Mouse (Mus musculus) testis, adult 2 months (tissue): ENCODE data around the gene Mcpt2.

ENCODE experiments used
- CTCF ChIP-seq: fragments of 200-500 bp; IDR thresholded peaks from 2 replicates; pipeline ENCODE4 v1.5.1; 2012; ENCODE audit warnings: low read depth, mild to moderate bottlenecking, inconsistent platforms, low read length, moderate library complexity; ENCODE audit not compliant: control insufficient read depth, insufficient read depth, insufficient replicate concordance
- POLR2A ChIP-seq: fragments of 200-500 bp; IDR thresholded peaks from 2 replicates; pipeline ENCODE4 v1.6.1; 2012; ENCODE audit warnings: low read depth, mild to moderate bottlenecking, inconsistent platforms, low read length, moderate library complexity; ENCODE audit not compliant: control insufficient read depth

DNA sequence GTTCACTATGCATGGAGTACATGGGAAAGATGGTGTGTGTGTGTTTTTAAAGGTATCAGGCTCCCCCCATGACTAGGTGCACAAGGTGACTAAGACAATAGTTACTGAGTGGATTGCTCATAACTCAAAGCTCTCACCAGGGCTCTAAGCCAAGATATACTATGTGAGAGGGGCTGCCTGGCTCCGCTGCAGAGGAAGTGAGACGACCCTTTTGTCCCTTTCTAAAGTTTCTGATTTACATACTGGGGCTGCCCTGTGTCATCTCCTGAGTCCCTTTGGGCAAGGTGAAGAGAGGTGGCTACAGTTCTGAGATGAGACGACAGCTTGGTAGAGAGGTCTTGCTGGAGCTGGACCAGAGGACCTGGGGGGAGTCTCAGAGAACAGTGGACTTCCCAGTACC is 28.7 kb upstream of the Mcpt2 start:
- no peak for TF ChIP-seq CTCF
- no peak for TF ChIP-seq POLR2A
